Mouse (Mus musculus) spleen, adult 12 weeks (tissue): Measurements from ENCODE around the gene Mpp5.

ENCODE experiments used
- DNase-seq: peaks from one replicate; pipeline ENCODE4 v3.0.0; 2022; ENCODE audit warnings: low spot score

Mpp5 gene

GRCm38 (mm10) chr12:78748557-78749377 is at the start of gene Mpp5:
Gene Mpp5 (plus strand): TSS chr12:78748907.
- peak; percentile 93 for DNase-seq

GRCm38 (mm10) chr12:78717783-78718182 is 30.9 kb upstream of the Mpp5 start:
- no peak for DNase-seq

- DNase-seq: no peak
Observed at GRCm38 (mm10) chr12:78727723-78728122, 21.0 kb upstream of the Mpp5 start.

DNA sequence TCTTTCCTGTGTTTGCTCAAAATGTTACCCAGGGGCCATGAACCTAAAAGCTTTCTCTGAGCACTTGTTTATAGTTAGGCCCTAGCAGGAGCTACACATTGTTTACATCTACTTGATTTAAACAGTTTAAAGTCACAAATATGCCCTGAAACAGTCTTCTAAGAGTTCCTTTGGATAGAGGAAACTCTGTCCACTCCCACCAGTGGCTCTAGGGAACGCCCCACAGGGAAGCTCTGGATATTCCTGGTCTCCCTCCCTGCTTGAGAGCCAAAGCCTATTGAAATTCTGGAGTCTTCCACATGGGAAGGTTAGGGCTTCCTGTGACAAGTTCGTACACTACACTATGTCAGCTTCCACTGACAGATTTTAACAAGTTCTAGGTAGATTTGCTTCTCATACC is 9.1 kb upstream of the Mpp5 start:
- no peak for DNase-seq

DNA sequence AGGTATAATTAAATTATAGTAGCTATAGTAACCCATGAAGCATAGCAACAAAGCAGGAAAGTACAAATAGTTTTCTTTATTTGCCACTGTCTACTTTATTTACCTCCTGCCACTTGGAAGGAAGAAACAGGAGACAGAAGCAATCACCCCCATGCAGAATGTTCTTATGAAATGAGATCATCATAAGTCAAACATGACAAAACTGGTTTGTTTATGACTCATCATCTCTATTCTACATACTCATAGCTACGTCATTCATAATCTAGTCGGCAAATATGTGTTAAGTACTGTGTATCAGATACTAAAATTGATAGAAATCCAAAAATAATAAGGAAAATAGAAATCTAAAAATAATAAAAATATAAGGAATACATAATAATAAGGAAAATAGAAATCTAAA is 8.4 kb upstream of the Mpp5 start:
- no peak for DNase-seq

DNA sequence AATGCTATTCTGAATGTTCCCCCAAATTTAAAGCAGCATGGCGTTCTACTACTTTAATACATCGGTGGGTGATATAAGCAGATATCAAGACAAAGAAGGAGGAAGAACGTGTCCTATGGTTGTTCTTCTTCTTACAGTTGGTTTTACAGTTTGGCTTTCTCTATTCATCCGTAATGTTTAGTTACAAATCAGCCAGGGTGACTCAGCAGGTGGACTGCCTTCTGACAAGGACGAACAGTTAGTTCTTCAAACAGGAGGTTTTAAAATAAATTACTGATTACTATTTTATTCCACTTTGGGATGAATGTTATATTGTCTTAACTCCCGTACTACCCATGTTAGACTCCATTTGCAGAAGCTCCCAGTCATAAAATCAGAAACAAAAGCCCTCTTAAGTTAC is 2.5 kb upstream of the Mpp5 start:
- DNase-seq: no peak

DNA sequence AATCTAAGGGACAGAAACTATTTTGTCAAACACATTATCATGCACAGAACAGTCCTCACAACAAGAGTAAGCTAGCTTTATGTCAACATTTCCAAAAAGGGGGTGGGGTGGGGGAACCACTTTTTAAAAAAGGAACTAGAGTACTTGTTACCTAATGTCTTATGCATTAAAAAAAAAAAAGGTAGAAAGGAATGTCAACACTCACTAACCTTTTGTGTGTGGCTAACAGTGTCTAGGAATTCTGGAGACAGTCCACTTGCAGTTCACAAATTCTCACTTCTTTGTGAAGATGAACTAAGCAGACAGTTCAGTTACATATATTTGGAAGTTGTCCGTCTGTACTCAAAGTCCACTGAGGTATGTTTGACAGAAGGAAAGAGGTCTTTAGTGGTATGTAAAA is 1.3 kb upstream of the Mpp5 start:
- DNase-seq: no peak

GRCm38 (mm10) chr12:78748113-78748512 is 594 bp upstream of the Mpp5 start:
- no peak for DNase-seq

- peak; percentile 46 for DNase-seq
Observed at GRCm38 (mm10) chr12:78749378-78749801, 683 bp downstream of the Mpp5 start.

GRCm38 (mm10) chr12:78761979-78762378 is 13.3 kb downstream of the Mpp5 start:
- DNase-seq: no peak

GRCm38 (mm10) chr12:78769031-78769713 is 20.5 kb downstream of the Mpp5 start:
- no peak for DNase-seq

DNA sequence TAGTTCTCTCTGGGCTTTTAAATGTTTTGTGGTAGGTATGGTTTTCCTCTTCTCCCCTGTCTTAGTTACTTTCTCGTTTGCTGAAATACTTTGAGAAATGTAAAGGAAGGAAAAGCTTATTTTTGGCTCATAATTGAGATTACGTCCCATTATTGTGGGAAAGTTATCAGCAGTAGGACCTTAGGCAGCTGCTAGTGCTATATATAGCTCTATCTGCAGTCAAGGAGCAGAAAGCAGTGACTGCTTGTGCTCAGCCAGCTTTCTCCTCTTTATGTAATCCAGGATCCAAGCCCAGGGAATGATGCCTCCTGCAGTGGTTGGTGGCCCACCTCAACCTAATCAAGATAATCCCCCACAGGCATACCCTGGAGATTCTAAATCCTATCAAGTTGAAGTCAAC is 24.5 kb downstream of the Mpp5 start:
- no peak for DNase-seq

DNA sequence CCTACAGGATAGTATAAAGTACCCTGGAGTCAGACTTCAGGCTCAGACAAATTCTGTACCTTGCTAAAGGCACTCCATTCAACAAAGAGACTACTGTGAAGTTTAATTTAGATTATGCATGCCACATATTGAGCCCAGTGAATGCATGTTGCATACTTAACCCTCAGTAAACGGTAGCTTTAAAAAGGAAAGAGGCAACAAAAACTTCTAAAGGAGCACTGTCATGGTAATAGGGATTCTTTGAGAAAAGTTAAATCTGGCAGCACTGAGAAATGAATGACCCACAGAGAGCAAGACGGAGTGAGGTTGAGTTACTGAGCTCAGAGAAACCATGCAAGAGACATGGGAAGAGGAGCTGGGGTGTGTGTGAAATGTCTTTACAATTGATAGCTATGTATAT is 29.2 kb downstream of the Mpp5 start:
- no peak for DNase-seq

GRCm38 (mm10) chr12:78778423-78779067 is 29.8 kb downstream of the Mpp5 start:
- DNase-seq: no peak

DNA sequence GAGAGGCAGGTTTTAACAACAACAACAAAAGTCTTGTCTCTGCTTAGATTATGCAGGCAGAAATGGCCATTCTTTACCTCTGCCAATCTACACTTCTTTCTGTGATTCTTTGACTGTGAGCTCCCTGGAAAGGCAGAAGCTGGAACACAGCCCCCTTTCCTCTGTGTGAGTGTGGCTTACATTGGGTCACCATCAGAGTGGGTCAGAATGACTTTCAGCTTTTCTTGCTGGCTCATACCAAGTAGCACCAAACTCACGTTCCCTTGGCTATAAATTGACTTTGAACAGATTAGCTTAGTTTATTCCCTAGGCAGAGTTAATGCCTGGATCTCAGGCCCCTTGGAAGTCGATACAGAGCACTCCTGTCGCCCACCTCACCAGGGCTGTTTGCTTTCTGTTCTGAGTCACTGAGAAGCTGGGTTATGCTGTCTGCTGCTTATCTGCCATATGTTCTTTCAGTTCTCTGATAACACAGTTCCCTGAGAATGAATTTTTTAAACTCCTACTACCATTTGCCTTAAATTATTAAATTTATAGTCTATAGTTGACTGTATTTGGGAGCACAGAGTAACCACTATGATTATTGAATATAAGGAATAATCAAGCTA is 39.7 kb downstream of the Mpp5 start:
- DNase-seq: no peak

DNA sequence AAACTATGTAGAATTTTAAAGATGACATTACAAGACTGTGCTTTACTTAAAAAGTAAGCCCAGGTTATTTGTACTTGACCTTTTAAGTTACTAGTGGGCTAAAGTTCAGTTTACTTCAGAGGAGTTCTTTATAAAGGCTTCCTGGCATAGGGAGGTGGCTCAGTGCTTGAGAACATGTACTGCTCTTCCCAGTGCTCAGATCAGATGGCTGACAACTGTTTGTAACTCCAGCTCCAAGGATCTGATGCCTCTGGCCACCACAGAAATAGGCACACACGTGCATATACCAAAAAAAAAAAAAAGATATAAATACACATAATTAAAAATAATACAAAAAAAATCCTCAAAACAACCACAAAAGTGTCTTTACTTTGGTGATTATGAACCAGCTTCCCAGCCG is 42.1 kb downstream of the Mpp5 start:
- no peak for DNase-seq

- DNase-seq: no peak
Observed at GRCm38 (mm10) chr12:78794236-78794635, 45.5 kb downstream of the Mpp5 start.

GRCm38 (mm10) chr12:78800036-78800435 is 51.3 kb downstream of the Mpp5 start:
- no peak for DNase-seq

DNA sequence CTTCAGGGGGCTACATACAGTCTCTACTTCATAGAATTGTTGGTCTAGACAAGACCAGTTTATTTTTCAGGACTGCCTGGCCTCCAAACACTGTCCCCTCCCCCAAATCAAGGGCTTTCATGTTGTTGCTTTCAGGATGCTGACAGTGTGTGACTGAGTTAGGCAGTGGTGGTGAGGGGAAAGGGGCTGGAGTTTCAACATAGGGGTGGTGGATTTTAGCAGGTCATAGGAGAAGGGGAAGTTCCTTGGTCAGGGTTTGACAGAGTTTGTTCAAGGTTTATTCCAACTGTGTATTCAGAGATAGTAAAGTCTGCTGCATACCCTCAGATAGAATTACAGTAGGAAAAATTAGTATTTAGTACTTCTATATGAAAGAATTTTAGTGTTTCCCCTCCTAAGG is 53.1 kb downstream of the Mpp5 start:
- no peak for DNase-seq

- no peak for DNase-seq
Observed at GRCm38 (mm10) chr12:78814437-78814836, 65.7 kb downstream of the Mpp5 start.

DNA sequence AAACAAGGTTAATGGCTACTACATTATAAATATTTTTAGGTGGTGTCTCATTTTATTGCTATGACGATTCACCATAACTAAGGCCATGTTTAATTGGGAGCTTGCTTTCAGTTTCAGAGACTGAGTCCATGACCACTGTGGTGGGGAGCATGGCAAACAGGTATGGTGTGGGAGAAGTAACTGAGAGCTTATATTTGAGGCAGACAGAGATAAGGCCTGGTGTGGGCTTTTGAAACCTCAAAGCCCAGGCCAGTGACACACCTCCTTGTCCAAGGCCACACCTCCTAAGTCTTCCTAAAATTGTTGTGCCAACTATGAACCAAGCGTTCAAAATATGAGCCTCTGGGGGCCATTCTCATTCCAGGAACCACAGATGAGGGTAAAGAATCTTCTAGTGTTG is 85.8 kb downstream of the Mpp5 start:
- DNase-seq: no peak

- DNase-seq: no peak
Observed at GRCm38 (mm10) chr12:78839906-78840305, 91.2 kb downstream of the Mpp5 start.

DNA sequence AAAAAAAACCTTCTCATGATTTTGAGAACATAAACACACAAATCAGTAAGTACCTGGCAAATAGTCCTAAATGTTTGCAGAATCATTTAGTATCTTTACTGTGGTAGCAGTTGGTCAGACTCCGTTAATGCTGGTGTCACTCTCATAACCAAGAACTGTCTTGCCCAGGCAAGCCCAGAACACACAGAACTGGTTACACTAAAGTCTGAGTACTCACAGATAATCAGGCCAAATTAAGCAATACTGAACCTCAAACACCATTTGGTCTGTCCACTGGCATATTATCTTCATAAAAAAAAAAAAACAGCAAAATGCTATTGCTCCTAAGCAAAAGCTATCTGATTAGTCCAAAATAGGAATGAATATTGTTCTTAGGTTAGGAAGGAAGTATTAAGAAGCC is 93.7 kb downstream of the Mpp5 start:
- DNase-seq: no peak
